Mouse (Mus musculus): ENCODE measurements around the gene Ell2.
A peak's percentile ranks its signal among the peaks of the same experiment; 100 is the strongest.

Ell2 gene

DNA sequence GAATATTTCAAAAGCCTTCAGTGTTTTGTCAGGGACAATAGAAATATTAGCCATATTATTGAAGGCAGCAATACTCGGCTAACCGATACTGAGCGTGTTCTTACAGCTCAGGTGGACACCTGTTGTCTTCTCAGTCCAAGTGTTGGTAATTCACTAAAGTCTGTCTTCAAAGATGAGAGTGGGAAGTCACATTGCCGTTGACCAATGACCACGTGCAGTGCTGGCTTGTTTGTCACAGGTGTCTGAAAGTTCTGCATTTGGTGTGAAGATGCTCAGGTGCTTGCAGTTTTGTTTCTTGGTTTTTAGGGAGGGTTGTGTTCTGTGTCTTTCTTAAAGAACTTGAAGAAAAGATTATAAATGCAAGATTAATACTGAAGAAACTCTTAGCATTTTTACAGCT lies 27.7 kb downstream of the Ell2 start:
- no peak for DNase-seq

DNA sequence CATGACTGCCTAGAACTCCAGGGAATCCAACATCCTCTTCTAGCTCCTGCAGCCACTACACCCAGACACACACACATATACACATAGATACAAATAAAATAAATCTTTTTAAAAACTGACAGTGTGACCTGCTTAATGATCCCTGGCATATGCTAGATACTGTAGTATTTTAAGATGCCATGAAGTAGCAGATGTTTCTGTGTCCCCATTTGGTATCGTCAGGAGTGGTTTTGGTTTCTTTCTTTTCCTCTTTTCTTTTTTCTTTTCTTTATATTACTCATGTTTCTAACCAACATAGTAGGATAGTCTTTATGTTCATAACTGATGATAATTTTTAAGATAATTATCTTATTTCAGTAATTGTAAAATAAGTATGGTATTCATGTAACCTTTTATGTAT lies 29.0 kb downstream of the Ell2 start:
- no peak for DNase-seq

- peak in 1 of 2 experiments; percentile 8 for DNase-seq
Measured at GRCm38 (mm10) chr13:75737991-75738390, 31.4 kb downstream of the Ell2 start.

DNA sequence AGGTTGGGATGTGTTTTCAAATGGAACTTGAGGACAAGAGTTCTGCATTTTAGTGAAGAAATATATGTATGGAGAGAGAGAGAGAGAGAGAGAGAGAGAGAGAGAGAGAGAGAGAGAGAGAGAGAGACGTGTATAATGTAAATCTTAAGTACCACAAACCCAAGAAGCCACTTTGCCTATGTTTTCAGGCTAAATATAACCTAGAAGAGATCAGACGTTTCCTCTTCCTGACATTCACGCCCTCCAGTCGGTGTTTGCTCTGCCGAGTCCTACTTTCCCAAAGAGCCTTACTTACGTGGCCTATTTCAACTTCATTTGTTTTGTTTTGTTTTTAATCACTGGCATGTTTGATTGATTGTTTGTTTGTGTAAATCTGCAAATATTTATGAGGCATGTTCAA lies 32.0 kb downstream of the Ell2 start:
- no peak for DNase-seq

- no peak for DNase-seq
Measured at GRCm38 (mm10) chr13:75738957-75739356, 32.4 kb downstream of the Ell2 start.

- DNase-seq: no peak
Measured at GRCm38 (mm10) chr13:75740018-75740417, 33.5 kb downstream of the Ell2 start.

DNA sequence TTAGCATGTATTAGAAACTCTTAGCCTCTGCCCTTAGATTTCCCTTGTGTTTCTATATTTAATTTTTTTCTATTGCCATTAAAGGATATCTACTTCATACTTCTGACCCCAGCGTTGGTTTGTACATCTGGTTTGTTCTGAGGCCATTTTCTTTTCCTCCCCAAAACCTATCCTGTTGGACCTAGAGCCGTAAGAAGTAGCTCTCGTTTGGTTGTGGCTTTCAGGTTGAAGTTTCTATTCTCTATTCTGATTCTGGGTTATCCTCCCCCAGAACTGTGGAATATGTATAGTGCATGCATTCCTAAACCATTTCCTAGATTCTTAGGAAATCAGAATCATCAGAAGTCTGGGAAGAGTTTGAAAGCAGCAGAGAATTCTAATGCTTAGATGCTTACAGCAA lies 34.6 kb downstream of the Ell2 start:
- no peak for DNase-seq

- no peak for DNase-seq
Measured at GRCm38 (mm10) chr13:75741736-75742729, 35.5 kb downstream of the Ell2 start.

- no peak for DNase-seq
Measured at GRCm38 (mm10) chr13:75742970-75743369, 36.4 kb downstream of the Ell2 start.

GRCm38 (mm10) chr13:75744065-75744464 lies 37.5 kb downstream of the Ell2 start:
- DNase-seq: no peak

DNA sequence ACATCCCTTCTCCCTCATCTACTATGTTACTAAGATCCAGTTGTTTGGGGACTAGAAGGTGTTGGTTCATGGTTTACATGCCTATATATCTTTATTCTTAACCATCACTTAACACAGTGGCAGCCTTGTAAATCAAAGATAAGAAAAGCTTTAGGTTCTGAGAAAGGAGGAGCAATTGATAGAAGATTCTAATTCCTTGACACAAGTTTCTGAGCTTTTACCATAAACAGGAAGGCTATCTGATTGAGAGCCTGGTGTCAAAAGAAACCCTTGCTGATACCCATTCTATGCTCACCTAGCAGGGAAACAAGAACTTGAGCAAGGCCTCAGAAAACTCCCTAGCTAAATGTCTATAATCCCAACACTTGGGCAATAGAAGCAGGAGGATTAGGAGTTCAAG lies 38.8 kb downstream of the Ell2 start:
- DNase-seq: no peak

DNA sequence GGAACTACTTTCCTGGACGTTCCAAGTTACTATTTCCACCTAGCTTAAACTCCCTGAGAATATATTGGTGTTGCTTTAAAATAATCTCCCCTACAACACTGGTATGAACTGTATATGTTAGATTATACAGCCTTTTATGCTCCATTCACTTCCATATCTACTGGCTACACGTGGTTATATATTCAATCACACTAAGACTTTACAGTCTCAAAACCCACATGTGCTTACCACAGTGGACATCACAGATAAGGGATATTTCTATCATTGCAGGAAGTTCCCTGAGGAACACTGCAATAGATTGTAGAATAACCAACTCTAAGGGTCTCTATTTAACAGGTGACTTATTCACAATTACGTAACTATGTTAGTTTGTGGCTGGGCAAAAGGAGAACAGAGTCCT lies 40.7 kb downstream of the Ell2 start:
- no peak for DNase-seq

DNA sequence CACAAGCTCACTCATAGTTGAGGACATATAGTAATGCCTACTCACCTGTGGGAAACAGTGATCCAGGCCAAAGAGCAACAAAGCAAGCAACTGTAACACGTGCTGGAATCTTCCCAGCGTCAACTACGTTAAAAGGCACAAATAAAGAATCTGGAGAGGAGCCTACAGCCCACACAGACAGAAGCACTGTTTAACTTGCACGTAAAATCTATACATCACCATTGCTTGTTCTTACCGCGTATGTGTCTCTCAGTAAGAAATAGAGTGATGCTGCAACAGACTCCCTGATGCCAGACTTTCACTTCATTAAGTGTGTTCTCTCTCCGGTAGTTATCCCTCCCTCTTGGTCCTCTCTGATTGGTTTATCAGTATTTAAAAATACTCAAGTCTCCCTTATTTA lies 42.1 kb downstream of the Ell2 start:
- no peak for DNase-seq

DNA sequence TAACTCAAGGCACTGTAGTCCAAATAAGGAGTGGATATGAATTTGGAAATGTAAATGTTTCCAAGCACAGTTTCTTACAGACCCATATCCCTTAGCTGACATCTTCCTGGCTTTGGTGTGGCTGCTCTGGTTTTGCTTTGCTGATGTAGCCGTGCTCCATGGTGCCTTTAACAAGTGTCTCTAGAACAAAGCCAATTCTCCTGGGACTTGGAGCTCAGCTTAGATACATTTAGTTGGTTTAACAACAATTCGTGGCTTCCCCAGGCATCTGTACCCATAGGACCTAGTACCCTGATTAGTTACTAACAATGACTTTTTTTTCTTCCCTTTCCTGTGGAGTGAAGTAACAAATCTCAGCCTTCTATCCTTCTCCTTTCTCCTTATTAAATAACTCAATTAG lies 44.2 kb downstream of the Ell2 start:
- DNase-seq: no peak

DNA sequence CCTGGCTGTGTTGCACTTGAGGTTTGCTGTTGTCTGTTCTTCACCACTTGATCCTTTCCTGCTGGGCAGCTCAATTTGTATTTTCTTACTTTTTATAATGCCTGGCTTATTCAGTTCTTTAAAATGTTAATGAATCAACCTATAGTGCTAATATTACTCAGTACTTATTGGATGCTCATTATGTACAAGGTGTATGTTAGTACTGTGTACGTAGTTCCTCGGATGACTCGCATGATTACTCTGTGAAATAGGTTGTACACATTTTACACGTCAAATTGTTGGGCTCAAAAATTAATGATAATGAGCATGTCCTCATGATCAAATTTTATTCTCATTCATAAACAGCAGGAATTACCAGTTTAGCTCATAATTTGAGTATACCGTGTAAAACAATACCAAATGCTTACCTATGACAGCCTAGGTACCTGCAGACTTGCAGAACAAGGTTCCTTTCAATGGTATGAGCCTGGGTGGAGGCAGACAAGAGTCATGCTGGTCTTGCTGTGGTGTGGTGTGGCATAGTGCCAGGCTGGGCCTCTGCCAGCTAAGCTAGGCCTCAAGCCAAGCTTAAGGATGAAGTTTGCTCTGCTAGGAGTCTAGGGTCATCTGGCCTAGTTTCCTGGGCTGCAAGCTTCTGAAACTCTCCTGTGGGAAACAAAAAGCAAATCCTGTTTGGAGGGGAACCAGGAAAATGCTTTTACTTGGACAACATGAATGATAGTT lies 45.8 kb downstream of the Ell2 start:
- DNase-seq: peak; percentile 92 to 94

GRCm38 (mm10) chr13:75754398-75754797 lies 47.8 kb downstream of the Ell2 start:
- DNase-seq: peak in 1 of 2 experiments; percentile 20

GRCm38 (mm10) chr13:75760859-75761548 lies 54.4 kb downstream of the Ell2 start:
- DNase-seq: no peak

GRCm38 (mm10) chr13:75762759-75763158 lies 56.2 kb downstream of the Ell2 start:
- DNase-seq: no peak

DNA sequence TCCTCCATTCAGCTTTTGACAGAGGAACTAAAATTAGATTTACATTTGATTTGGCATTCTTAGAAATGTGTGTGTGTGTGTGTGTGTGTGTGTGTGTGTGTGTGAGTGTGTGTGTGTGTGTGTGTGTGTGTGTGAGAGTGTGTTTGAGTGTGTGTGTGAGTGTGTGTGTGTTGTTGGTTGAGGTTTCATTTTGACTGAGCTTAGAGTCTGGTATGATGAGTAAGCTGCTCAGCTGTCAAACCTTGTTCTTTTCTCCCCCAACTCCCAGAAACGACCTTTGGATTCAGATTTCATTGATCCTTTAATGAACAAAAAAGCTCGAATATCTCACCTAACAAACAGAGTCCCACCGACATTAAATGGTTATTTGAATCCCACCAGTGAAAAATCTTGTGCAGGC lies 56.7 kb downstream of the Ell2 start:
- no peak for DNase-seq

DNA sequence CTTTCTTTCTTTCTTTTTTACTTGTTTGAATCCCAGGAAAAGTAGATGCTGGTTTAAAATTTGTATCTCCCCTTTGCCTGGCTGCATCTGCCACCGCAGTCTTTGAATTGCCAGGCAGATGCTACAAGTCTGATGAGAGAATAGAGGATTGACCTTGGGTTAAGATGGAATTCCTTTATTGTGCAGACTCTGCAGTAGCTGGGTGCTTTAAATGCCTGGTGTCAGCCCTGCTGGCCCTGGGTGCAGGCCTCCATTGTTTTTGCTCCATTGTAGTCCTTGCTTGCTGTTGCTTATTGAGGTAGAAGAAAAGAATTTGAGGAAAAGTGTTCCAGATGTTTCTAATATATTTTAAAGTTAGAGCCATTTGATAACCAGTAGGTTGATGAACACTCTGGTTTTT lies 59.2 kb downstream of the Ell2 start:
- no peak for DNase-seq

DNA sequence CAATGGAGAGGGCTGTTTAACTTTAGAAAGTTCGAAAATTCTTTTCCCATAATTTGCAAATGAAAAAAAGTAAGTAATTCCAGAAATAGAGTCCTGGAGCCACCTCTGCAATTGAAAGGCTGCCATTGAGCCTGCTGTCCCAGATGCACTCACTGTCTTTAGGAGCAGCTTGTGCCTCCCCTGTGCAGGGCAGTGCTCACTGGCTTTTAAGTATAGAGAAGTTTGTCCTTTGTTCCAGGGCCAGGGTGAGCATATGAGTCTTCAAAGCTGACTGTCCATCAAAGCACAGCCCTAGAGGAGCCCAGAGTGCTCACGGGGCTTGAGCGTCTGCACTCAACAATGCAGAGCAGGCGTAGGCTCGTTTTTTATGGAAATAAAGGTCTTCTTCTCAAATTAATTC lies 59.7 kb downstream of the Ell2 start:
- DNase-seq: no peak

GRCm38 (mm10) chr13:75766967-75767366 lies 60.4 kb downstream of the Ell2 start:
- DNase-seq: no peak

- DNase-seq: no peak
Measured at GRCm38 (mm10) chr13:75770744-75771143, 64.2 kb downstream of the Ell2 start.

Measured in cerebellum, postnatal 14 days (tissue).